Mouse (Mus musculus) ES-E14 (cell line): ENCODE measurements around the gene Uxs1. TPM values are rescaled to one million over a fixed set of nuclear protein-coding genes. Genes with fewer than 3 reads are reported as not detected.

Experiments used
- DNase-seq: peaks from one replicate; pipeline ENCODE4 v3.0.0-alpha.2; 2013; ENCODE audit warnings: low read depth, low spot score
- H3K27ac ChIP-seq: 2 replicates; pipeline ENCODE4 v1.5.1; 2012; ENCODE audit warnings: low read depth, mild to moderate bottlenecking, low read length, moderate library complexity, mixed read lengths; ENCODE audit not compliant: poor library complexity, insufficient read depth, severe bottlenecking
- H3K36me3 ChIP-seq: 2 replicates; pipeline ENCODE4 v1.6.1; 2012; ENCODE audit warnings: mild to moderate bottlenecking, low read length, moderate library complexity, mixed read lengths; ENCODE audit not compliant: control insufficient read depth, poor library complexity, insufficient read depth, severe bottlenecking
- H3K4me1 ChIP-seq, 2 experiments: fragments of 150-350 bp in 1 of 2; sonication (generic) in 1 of 2; 2 replicates each; pipeline ENCODE4 v1.6.1; 2012; ENCODE audit warnings: low read length in 2 of 2, mild to moderate bottlenecking in 1 of 2, mixed read lengths in 1 of 2; ENCODE audit not compliant: control insufficient read depth in 2 of 2, insufficient read depth in 2 of 2, poor library complexity in 1 of 2
- H3K4me3 ChIP-seq, 2 experiments: fragments of 150-350 bp in 1 of 2; sonication (generic) in 1 of 2; 2 replicates each; pipeline ENCODE4 v1.5.1; 2012; ENCODE audit warnings: low read length in 2 of 2, low read depth in 1 of 2, mild to moderate bottlenecking in 1 of 2, mixed read lengths in 1 of 2; ENCODE audit not compliant: insufficient read depth in 1 of 2, poor library complexity in 1 of 2, severe bottlenecking in 1 of 2
- H3K9ac ChIP-seq: 2 replicates; pipeline ENCODE4 v1.6.1; 2012; ENCODE audit warnings: low read depth, mild to moderate bottlenecking, low read length, mixed read lengths; ENCODE audit not compliant: poor library complexity, insufficient read depth, severe bottlenecking
- H3K9me3 ChIP-seq: fragments of 150-350 bp; sonication (generic); 2 replicates; pipeline ENCODE4 v1.6.1; 2012; ENCODE audit warnings: low read depth, mild to moderate bottlenecking, low read length; ENCODE audit not compliant: control insufficient read depth, insufficient read depth
- CHD2 ChIP-seq: IDR thresholded peaks from 2 replicates; pipeline ENCODE4 v1.6.1; 2014; ENCODE audit warnings: mild to moderate bottlenecking, low read depth, low read length, inconsistent platforms
- HCFC1 ChIP-seq: IDR thresholded peaks from 2 replicates; pipeline ENCODE4 v1.6.1; 2012; ENCODE audit warnings: low read length, inconsistent platforms, borderline replicate concordance; ENCODE audit not compliant: insufficient read depth
- MAFK ChIP-seq: IDR thresholded peaks from 2 replicates; pipeline ENCODE4 v1.6.1; 2014; ENCODE audit warnings: mild to moderate bottlenecking, low read depth, low read length, inconsistent platforms; ENCODE audit not compliant: insufficient read depth
- ZC3H11A ChIP-seq: IDR thresholded peaks from 2 replicates; pipeline ENCODE4 v1.6.1; 2012; ENCODE audit warnings: low read depth, mild to moderate bottlenecking, inconsistent platforms, low read length, borderline replicate concordance
- ZNF384 ChIP-seq: IDR thresholded peaks from 2 replicates; pipeline ENCODE4 v1.6.1; 2012; ENCODE audit warnings: low read depth, low read length, inconsistent platforms
- in situ Hi-C, 2 experiments: fragments of 600-800 bp; cut with MboI; formaldehyde crosslinking; loops; one replicate each; pipeline ENCODE4 v1.15.1; 2025; ENCODE audit warnings: low sequenced_read_pairs in 2 of 2, inconsistent platforms in 1 of 2; ENCODE audit not compliant: unreplicated experiment in 2 of 2
- total RNA-seq: library from RNA; depleted of rRNA; stranded (reverse); fragments of 300-350 nt; gene quantifications from 2 replicates; pipeline ENCODE4 v1.2.3, GENCODE M21; 2012

Uxs1 gene
- total RNA-seq, 1 experiment, result 36.2 TPM

DNA sequence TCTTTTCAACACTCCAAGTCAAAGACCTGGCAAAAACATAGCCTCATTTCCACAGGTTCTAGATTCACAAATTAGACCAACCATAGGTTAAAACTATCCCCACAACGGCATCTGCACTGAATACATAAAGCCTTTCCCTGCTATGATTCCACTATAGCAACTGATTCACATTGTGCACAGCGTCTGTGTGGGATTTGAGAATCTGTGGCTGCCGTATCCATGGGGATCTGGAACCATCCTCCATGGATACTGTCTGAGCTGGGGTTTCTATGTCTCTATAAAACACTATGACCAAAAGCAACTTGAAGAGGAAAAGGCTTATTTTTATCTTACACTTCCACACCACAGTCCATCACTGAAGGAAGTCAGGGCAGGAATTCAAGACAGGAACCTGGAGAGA lies 44.9 kb downstream of the Uxs1 start:
- no peak overlapping the region for H3K4me3 ChIP-seq
- in situ Hi-C loops, result no loop called here
- H3K36me3 ChIP-seq, result peaks cover 7% of the 10 kb centered on the region; the same call in 1 of the 2 replicates
- no peaks in the 10 kb centered on the region for H3K9me3 ChIP-seq
- DNase-seq, result no peak
- H3K27ac ChIP-seq, result no peak overlapping the region
- peaks cover 0 to 3% of the 10 kb centered on the region in 2 experiments; a peak in 1 of 4 replicates for H3K4me1 ChIP-seq
- no peak for TF ChIP-seq ZC3H11A
- no peak overlapping the region for H3K9ac ChIP-seq

GRCm38 (mm10) chr1:43781672-43782071 lies 45.9 kb downstream of the Uxs1 start:
- Histone ChIP-seq H3K4me3 (no peak overlapping the region), H3K27ac (no peak overlapping the region), H3K9me3 (no peaks in the 10 kb centered on the region), H3K4me1 (peaks cover 0 to 3% of the 10 kb centered on the region in 2 experiments; a peak in 1 of 4 replicates), H3K36me3 (peaks cover 7% of the 10 kb centered on the region; the same call in 1 of the 2 replicates), H3K9ac (no peak overlapping the region)
- DNase-seq, result no peak
- no peak for TF ChIP-seq HCFC1
- TF ChIP-seq ZNF384, result no peak
- no peak for TF ChIP-seq MAFK
- no peak for TF ChIP-seq CHD2
- TF ChIP-seq ZC3H11A, result no peak
- in situ Hi-C loops, result no loop called here

GRCm38 (mm10) chr1:43781195-43781594 lies 46.4 kb downstream of the Uxs1 start:
- in situ Hi-C loops, result no loop called here

GRCm38 (mm10) chr1:43776106-43776505 lies 51.5 kb downstream of the Uxs1 start:
- H3K36me3 ChIP-seq, result peaks cover 6% of the 10 kb centered on the region
- DNase-seq, result no peak
- no peak overlapping the region for H3K9ac ChIP-seq
- no peak overlapping the region for H3K27ac ChIP-seq
- TF ChIP-seq ZNF384 (no peak), HCFC1 (no peak), CHD2 (no peak), MAFK (no peak), ZC3H11A (no peak)
- H3K4me1 ChIP-seq, result no peaks in the 10 kb centered on the region
- no peak overlapping the region for H3K4me3 ChIP-seq
- no peaks in the 10 kb centered on the region for H3K9me3 ChIP-seq
- in situ Hi-C loops, result no loop called here

More at GRCm38 (mm10) chr1:43781195-43781594, 46.4 kb downstream of the Uxs1 start:
- Histone ChIP-seq H3K9ac (no peak overlapping the region), H3K36me3 (peaks cover 4% of the 10 kb centered on the region; the same call in 1 of the 2 replicates), H3K27ac (no peak overlapping the region), H3K4me3 (no peak overlapping the region), H3K4me1 (peaks cover 0 to 3% of the 10 kb centered on the region in 2 experiments; a peak in 1 of 4 replicates), H3K9me3 (no peaks in the 10 kb centered on the region)
- TF ChIP-seq ZNF384, result no peak
- no peak for TF ChIP-seq CHD2
- TF ChIP-seq ZC3H11A, result no peak
- TF ChIP-seq MAFK, result no peak
- no peak for TF ChIP-seq HCFC1
- DNase-seq, result no peak

DNA sequence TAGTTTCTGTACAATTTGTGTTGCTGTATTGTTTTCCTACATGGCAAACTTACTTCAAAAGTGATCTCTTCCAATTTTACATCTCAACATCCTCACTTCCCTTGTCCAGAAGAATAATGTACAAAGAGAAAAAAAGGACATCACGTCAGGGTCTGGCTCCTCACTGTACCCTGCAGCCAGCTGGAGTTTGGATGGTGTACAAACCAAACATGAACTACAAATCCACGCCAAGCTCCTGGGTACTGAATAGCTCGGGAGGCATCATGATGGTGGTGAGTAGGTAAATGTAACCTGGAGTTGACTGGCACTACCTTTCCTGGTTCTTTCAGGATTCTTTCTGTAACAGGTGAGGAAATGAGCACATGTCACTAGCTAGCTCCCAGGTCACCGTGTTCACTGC lies 53.5 kb downstream of the Uxs1 start:
- H3K4me3 ChIP-seq, result no peak overlapping the region
- H3K9ac ChIP-seq, result no peak overlapping the region
- no peaks in the 10 kb centered on the region for H3K9me3 ChIP-seq
- H3K4me1 ChIP-seq, result no peaks in the 10 kb centered on the region
- TF ChIP-seq MAFK (no peak), ZNF384 (no peak), CHD2 (no peak), ZC3H11A (no peak), HCFC1 (no peak)
- no peak overlapping the region for H3K27ac ChIP-seq
- DNase-seq, result no peak
- peaks cover 8% of the 10 kb centered on the region for H3K36me3 ChIP-seq
- in situ Hi-C loops, result loop anchor here in 1 of 2 experiments (25.0 kb wide), 1 partner anchor 288 kb away; the partner anchor contains the start of gene Gm8251
